Mouse (Mus musculus) megakaryocyte, embryonic 14.5 days (primary cell): ENCODE measurements around the gene Dido1. TPM values are rescaled to one million over a fixed set of nuclear protein-coding genes. Genes with fewer than 3 reads are reported as not detected.

ENCODE experiments used
- H3K27me3 ChIP-seq: replicated peaks from 2 replicates; pipeline ENCODE3; 2012; ENCODE audit warnings: inconsistent platforms
- H3K36me3 ChIP-seq: replicated peaks from 2 replicates; pipeline ENCODE3; 2012; ENCODE audit warnings: low read length, inconsistent platforms, mixed read lengths
- H3K4me1 ChIP-seq: 2 replicates; pipeline ENCODE4 v1.6.1; 2012; ENCODE audit warnings: inconsistent platforms
- H3K4me3 ChIP-seq: replicated peaks from 2 replicates; pipeline ENCODE3; 2012; ENCODE audit warnings: moderate library complexity, mild to moderate bottlenecking, inconsistent platforms
- H3K9me3 ChIP-seq: 2 replicates; pipeline ENCODE4 v1.6.1; 2012; ENCODE audit warnings: inconsistent platforms
- FLI1 ChIP-seq: IDR thresholded peaks from 2 replicates; pipeline ENCODE4 v1.6.1; 2012; ENCODE audit warnings: low read length, inconsistent platforms, mixed read lengths
- GATA1 ChIP-seq: IDR thresholded peaks from 3 replicates; pipeline ENCODE4 v1.6.1; 2012; ENCODE audit warnings: mixed read lengths, low read length, inconsistent platforms, borderline replicate concordance
- polyA plus RNA-seq: library from polyadenylated mRNA; stranded (reverse); fragments of >175 nt; gene quantifications from 2 replicates; pipeline ENCODE4 v1.2.3, GENCODE M21; 2012; ENCODE audit warnings: low replicate concordance; ENCODE audit not compliant: insufficient read depth

Gene Dido1
- 3.4 and 8.4 TPM in 2 replicates for polyA plus RNA-seq

DNA sequence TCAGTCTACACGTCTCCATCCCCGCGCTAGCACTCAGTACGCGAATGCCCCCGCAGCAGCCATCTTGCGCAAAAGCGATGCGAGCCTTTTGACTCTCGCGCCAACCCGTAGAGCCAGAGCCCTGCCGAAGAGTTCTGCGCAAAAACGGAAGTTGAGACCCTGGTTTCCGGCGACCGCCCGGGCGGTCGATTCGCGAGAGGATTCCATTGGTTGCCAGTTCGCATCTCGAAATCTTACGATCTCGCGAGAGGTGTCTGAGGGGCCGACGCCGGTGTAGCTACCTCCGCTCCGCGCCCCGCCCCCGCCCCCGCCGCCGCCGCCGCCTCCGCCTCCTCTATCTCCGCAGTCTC is at the start of gene Dido1, which contains the start of gene Gid8:
Gene Dido1 (minus strand): TSS at position 77 of the 350 bp plus-strand sequence.
Gene Gid8 (plus strand): TSS at position 195 of the 350 bp plus-strand sequence.
- TF ChIP-seq FLI1: peak; percentile 16; the same call in 1 of the 2 replicates
- no peak for TF ChIP-seq GATA1
- H3K4me3 ChIP-seq: peak within 1 kb of the TSS; percentile 97
- H3K36me3 ChIP-seq: peaks cover 40% of the 10 kb centered on the region
- no peaks in the 10 kb centered on the region for H3K9me3 ChIP-seq
- peaks cover 54% of the 10 kb centered on the region for H3K4me1 ChIP-seq
- H3K27me3 ChIP-seq: no peaks in the 10 kb centered on the region

DNA sequence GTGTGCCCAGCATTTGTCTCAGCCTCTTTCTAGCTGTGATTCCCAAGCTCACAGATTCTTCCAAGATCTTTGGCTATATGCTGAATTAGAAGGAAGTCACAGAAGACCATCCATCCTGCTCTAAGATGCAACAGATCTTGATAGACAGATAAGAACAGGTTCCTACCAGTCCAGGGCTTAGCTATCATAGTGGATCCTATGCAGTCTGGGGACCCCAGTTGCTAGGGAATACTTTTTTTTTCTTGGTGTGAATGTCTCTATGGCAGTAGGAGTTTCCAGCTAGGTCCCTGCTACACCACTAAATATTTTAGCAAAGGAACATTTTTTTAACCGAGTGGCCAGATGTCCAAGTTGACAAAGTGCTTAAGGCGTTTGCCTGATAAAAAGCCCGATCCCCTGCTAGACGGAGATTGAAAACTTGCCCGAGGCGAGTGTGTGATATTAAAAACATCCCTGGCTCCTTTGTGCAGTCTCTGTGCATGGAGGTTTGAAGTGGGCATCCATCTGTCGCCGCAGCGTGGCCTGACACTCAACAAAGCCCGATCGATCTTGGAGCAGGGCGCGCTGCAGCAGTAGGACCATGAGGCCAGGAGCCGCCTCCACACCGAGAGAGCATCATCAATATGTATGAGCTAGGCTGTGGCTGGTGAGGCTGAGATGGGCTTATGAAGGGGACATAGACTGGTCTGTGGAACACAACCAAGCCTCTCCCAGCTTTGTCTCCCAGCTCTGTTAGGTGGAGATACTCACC is 48.9 kb upstream of the Dido1 start:
- peaks cover 51% of the 10 kb centered on the region for H3K27me3 ChIP-seq
- H3K36me3 ChIP-seq: no peaks in the 10 kb centered on the region

DNA sequence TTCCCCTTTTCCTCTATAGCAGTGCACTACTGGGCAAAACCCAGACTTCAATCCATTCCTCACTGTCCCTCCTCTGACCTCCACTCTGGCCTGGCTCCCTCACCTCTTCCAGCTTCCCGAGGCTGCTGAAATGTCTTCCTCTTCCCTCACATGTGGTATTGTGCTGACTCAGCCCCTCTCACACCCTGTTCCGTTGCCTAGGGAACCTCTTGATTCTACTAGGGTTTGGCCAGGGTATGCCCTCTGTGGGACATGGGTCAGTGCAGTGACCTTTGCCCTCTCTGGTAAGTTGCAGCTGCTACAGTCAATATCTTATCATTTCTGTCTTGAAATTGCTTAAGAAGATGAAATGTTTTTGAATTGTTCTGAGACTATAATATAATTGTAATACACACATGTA is 47.0 kb upstream of the Dido1 start:
- H3K4me3 ChIP-seq: no peak overlapping the region
- H3K4me1 ChIP-seq: no peaks in the 10 kb centered on the region
- H3K9me3 ChIP-seq: no peaks in the 10 kb centered on the region
- TF ChIP-seq GATA1: no peak
- no peak for TF ChIP-seq FLI1
- no peaks in the 10 kb centered on the region for H3K36me3 ChIP-seq
- peaks cover 45% of the 10 kb centered on the region for H3K27me3 ChIP-seq

More for the DNA sequence above, 48.9 kb upstream of the Dido1 start:
- H3K4me1 ChIP-seq: no peaks in the 10 kb centered on the region
- no peaks in the 10 kb centered on the region for H3K9me3 ChIP-seq
- H3K4me3 ChIP-seq: peak overlapping the region; percentile 60
- no peak for TF ChIP-seq GATA1
- TF ChIP-seq FLI1: no peak

DNA sequence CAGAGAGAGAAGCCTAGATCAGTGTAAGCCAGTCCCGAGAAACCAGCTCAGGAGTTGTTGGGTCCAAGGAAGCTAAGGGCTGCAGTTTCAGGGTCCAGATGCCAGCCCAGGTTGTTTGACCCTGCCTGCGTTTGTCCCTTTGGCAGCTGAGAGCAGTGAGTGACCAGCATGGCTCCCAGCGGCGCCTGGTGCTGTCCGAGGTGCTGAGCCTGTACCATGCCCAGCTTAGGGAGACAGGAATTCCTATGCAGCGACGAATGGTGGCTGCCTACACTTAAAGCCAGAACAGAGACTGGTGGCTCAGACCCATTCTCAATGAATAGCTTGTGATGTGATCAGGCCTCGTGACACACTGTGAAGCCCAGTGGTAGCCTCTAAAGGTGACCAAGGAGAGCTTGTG is 46.1 kb upstream of the Dido1 start:
- Histone ChIP-seq H3K27me3 (peaks cover 39% of the 10 kb centered on the region), H3K36me3 (no peaks in the 10 kb centered on the region), H3K9me3 (no peaks in the 10 kb centered on the region), H3K4me1 (no peaks in the 10 kb centered on the region), H3K4me3 (no peak overlapping the region)
- no peak for TF ChIP-seq FLI1
- no peak for TF ChIP-seq GATA1

DNA sequence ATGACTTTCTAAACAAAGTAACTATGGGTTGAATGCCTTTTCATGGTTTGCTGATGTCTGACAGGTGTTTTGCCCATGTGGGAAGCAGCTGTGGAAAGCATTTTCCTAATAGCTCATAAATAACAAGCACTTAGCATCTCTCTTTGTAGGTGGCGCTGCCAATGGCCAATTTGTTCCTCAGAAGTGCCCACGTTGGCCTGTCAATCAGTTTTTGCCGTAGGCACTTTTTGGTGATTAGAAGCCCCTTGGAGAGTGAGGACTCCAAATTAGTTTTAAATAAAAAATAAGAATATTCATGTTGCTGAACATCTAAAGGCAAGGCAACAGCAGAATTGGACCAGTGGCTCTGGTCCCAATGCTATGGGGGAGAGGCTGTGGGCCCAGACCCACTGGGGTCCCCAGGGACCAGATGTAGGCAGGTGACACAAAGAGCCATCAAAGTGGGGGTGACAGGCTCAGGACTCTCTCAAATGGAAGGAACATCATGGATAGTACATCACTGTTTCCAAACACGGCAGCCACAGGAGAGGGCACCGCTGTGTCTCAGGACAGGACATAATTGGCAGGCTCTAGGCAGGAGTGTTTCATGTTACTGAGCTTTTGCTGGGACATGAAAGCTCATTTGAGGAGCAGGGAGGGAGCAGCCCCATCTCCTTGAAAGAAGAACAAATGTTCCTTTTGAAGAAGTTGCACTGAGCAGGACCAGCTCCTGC is 45.3 kb upstream of the Dido1 start:
- peaks cover 37% of the 10 kb centered on the region for H3K27me3 ChIP-seq
- no peaks in the 10 kb centered on the region for H3K4me1 ChIP-seq
- H3K4me3 ChIP-seq: no peak overlapping the region
- H3K36me3 ChIP-seq: no peaks in the 10 kb centered on the region
- H3K9me3 ChIP-seq: no peaks in the 10 kb centered on the region
- no peak for TF ChIP-seq FLI1
- no peak for TF ChIP-seq GATA1

DNA sequence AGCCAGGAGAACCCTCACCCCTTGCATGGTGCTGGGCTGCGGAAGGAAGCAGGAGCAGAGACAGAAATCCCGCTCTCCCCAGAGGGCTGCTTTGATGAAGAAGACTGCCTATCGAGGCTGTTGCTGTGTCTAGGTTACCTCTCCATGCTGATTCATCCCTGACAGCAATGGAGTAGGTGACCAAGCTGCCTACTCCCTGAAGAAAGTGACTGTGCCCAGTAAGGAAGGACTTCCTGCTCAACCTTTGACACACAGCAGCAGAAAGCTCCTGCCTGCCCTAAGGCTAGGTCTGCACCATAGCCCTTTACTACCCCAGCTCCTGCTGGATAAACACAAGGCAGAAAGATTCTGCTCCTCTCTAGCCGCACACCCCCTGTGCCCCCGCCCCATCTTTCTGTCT is 39.1 kb upstream of the Dido1 start:
- Histone ChIP-seq H3K27me3 (peaks cover 33% of the 10 kb centered on the region), H3K4me3 (no peak overlapping the region), H3K9me3 (no peaks in the 10 kb centered on the region), H3K4me1 (no peaks in the 10 kb centered on the region; the same call in 1 of the 2 replicates), H3K36me3 (no peaks in the 10 kb centered on the region)
- TF ChIP-seq GATA1 (no peak), FLI1 (no peak)

DNA sequence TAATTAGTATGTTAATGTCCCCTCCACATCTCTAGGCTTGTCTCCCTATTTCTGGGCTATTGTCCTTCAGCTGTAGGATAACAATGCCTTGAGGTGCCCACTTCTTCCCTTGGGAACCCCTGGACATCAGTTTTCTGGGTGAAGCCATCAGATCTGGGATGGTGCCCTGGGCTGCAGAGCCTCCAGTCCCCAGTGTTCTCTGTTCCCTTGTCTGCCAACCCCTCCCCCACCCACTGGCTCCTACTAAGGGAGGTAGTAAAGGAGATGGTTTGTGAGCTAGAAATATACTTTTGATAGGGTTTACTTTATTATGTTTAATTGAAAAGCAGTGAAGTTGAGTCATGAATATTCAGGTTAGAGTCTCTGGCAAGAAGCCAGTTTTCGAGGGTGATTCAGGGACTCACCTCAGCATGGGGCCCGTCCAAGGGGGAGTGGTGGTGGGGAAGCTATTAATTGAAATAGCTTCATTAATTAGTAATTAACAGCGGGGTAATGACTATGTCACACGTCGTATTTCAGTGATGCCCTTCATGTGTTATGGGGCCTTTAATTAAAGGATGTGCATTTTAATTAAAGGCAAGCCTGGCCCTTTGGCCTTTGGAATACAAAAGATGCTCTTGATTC is 36.9 kb upstream of the Dido1 start:
- H3K9me3 ChIP-seq: no peaks in the 10 kb centered on the region
- peaks cover 30% of the 10 kb centered on the region for H3K27me3 ChIP-seq
- no peak for TF ChIP-seq GATA1
- no peak for TF ChIP-seq FLI1
- H3K36me3 ChIP-seq: no peaks in the 10 kb centered on the region
- H3K4me1 ChIP-seq: peaks cover 1% of the 10 kb centered on the region
- no peak overlapping the region for H3K4me3 ChIP-seq

DNA sequence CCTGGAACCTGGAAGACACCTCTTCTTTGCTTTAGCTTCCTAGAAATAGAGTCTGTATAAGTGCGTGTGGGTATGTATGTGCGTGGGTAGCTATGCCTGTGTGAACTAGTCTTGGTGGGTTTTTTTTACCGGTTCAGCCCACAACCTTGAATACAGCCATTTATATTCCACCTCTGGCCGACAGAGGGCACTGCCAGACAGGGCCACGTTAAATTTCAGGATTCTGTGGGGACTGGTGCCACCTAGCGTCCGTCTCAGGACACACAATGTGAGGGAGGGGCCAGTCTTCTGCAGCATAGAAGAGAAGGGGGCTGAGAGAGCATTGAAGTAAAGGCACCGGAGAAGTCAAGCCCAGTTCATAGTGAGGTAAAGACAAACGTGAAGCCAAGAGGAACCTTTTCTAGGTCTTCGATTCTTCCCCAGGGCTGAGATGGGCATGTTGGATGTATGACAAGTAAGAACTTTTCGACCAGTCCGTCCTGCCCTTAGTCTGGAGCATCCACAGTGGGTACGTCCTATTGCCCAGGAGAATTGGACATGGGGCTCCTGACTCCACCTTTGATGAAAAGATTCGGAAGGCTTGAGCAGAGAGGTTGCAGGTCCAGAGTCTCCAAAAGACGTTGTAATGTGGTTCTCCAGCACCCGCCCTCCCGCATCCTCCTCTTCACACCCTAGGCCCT is 35.6 kb upstream of the Dido1 start:
- H3K9me3 ChIP-seq: no peaks in the 10 kb centered on the region
- H3K4me3 ChIP-seq: no peak overlapping the region
- peaks cover 30% of the 10 kb centered on the region for H3K27me3 ChIP-seq
- TF ChIP-seq GATA1: no peak
- TF ChIP-seq FLI1: no peak
- H3K36me3 ChIP-seq: no peaks in the 10 kb centered on the region
- peaks cover 14% of the 10 kb centered on the region for H3K4me1 ChIP-seq

DNA sequence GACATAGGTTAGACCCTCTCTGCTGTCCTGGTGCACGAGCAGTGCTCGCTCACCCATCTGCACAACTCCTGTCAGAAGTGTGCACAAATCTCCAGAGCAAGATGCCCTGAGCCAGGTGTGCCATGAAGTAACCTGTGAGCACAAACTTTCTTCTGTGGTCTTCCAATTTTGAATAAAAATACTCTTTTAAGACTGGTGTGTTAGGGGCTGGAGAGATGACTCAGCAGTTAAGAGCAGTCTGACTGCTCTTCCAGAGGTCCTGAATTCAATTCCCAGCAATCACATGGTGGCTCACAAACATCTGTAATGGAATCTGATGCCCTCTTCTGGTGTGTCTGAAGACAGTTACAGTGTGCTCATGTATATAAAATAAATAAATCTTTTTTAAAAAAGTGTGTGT is 33.5 kb upstream of the Dido1 start:
- TF ChIP-seq GATA1 (no peak), FLI1 (no peak)
- Histone ChIP-seq H3K36me3 (no peaks in the 10 kb centered on the region), H3K9me3 (no peaks in the 10 kb centered on the region), H3K4me3 (no peak overlapping the region), H3K27me3 (peaks cover 16% of the 10 kb centered on the region), H3K4me1 (peaks cover 18% of the 10 kb centered on the region)
